Mouse (Mus musculus): ENCODE data around the gene Tpcn1. TPM values are rescaled to one million over a fixed set of nuclear protein-coding genes. Genes with fewer than 3 reads are reported as not detected.
A peak's percentile ranks its signal among the peaks of the same experiment; 100 is the strongest.
"Not testable (repeated sequence)": the region's sequence is repeated elsewhere in the genome, so short reads cannot be mapped to it uniquely, and the experiment has no call there.

Gene Tpcn1
- total RNA-seq, 1 experiment = 14.2 TPM

DNA sequence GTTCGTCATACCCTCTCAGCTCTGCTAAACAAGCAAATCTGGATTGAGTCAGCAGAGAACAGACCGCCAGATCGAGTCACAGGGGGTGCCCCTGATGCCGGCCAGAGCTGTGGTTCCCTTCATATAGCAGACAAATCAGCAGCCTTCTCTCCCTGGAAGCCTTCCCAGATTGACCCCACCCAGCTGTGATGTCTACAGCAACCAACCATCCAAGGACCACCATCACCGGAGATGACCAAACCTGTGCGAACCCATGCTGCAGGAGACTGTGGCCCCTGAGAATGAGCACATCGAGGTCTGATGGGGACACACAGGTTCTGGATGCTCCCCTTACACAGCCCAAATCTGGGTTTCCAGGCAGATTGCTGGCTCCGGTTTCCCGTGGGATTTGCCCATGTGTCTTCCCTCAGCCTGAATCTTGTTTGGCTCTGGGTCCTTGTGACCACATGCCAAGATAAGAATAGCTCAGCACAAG is 86.3 kb downstream of the Tpcn1 start:
- no peaks in the 10 kb centered on the region for H3K9me3 ChIP-seq (ENCODE audit: control insufficient read depth, insufficient read depth, low read depth, low read length)
- peak overlapping the region; percentile 93 for H3K9ac ChIP-seq (ENCODE audit: insufficient read depth, low read depth, low read length, poor library complexity, severe bottlenecking)
- no peak for DNase-seq (ENCODE audit: low read depth, low spot score)
- peaks cover 0 to 1% of the 10 kb centered on the region in 2 experiments; a peak in 2 of 4 replicates for H3K4me1 ChIP-seq (ENCODE audit: control insufficient read depth in 2 of 2, insufficient read depth in 2 of 2, low read length in 2 of 2, poor library complexity in 1 of 2)
- peak overlapping the region; percentile 72 to 85 for H3K4me3 ChIP-seq (ENCODE audit: insufficient read depth in 1 of 2, low read depth in 1 of 2, low read length in 2 of 2, poor library complexity in 1 of 2, severe bottlenecking in 1 of 2)
- in situ Hi-C loops (cut with MboI; ENCODE audit: low sequenced_read_pairs in 2 of 2, unreplicated experiment in 2 of 2) = no loop called here
- TF ChIP-seq HCFC1 (IDR thresholded peaks at IDR 0.05; ENCODE audit: borderline replicate concordance, insufficient read depth, low read length) (no peak), CHD2 (IDR thresholded peaks at IDR 0.05; ENCODE audit: low read depth, low read length) (no peak), MAFK (IDR thresholded peaks at IDR 0.05; ENCODE audit: insufficient read depth, low read depth, low read length) (no peak), ZNF384 (IDR thresholded peaks at IDR 0.05; ENCODE audit: low read depth, low read length) (no peak), ZC3H11A (IDR thresholded peaks at IDR 0.05; ENCODE audit: borderline replicate concordance, low read depth, low read length) (no peak)
- H3K27ac ChIP-seq (ENCODE audit: insufficient read depth, low read depth, low read length, poor library complexity, severe bottlenecking) = no peak overlapping the region
- H3K36me3 ChIP-seq (ENCODE audit: control insufficient read depth, insufficient read depth, low read length, poor library complexity, severe bottlenecking) = peaks cover 2% of the 10 kb centered on the region; the same call in 1 of the 2 replicates

DNA sequence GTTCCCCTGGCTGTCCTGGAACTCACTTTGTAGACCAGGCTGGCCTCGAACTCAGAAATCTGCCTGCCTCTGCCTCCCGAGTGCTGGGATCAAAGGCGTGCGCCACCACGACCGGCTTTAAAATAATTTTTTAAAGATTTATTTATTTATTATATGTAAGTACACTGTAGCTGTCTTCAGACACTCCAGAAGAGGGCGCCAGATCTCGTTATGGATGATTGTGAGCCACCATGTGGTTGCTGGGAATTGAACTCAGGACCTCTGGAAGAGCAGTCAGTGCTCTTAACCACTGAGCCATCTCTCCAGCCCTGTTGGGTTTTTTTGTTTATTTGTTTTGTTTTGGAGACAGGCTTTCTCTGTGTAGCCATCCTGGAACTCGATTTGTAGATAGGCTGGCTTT is 87.9 kb downstream of the Tpcn1 start:
- H3K27ac ChIP-seq (ENCODE audit: insufficient read depth, low read depth, low read length, poor library complexity, severe bottlenecking); H3K4me1 ChIP-seq (ENCODE audit: control insufficient read depth in 2 of 2, insufficient read depth in 2 of 2, low read length in 2 of 2, poor library complexity in 1 of 2); DNase-seq (ENCODE audit: low read depth, low spot score); H3K9ac ChIP-seq (ENCODE audit: insufficient read depth, low read depth, low read length, poor library complexity, severe bottlenecking); in situ Hi-C loops (cut with MboI; ENCODE audit: low sequenced_read_pairs in 2 of 2, unreplicated experiment in 2 of 2); H3K36me3 ChIP-seq (ENCODE audit: control insufficient read depth, insufficient read depth, low read length, poor library complexity, severe bottlenecking); H3K9me3 ChIP-seq (ENCODE audit: control insufficient read depth, insufficient read depth, low read depth, low read length); H3K4me3 ChIP-seq (ENCODE audit: insufficient read depth in 1 of 2, low read depth in 1 of 2, low read length in 2 of 2, poor library complexity in 1 of 2, severe bottlenecking in 1 of 2): not testable (repeated sequence)

DNA sequence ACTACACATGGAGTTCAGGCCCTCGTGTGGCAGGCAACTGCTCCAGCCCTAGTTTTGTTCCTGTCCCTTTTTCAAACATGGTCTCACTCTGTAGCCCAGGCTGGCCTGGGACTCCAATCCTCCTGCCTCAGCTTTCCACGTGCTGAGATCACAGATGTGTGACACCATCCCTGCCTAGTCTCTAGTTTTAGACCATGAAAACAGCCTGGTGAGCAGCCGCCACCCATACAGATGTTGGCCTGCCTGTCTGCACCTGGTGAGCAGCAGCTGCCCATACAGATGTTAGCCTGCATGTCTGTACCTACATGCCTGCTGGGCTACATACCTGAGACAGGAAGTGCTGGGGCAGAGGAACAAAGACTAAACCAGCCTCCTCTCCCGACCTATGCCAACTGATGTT is 89.3 kb downstream of the Tpcn1 start:
- H3K4me1 ChIP-seq (ENCODE audit: control insufficient read depth in 2 of 2, insufficient read depth in 2 of 2, low read length in 2 of 2, poor library complexity in 1 of 2) = peaks cover 0 to 4% of the 10 kb centered on the region in 2 experiments; a peak in 3 of 4 replicates
- in situ Hi-C loops (cut with MboI; ENCODE audit: low sequenced_read_pairs in 2 of 2, unreplicated experiment in 2 of 2) = no loop called here
- no peaks in the 10 kb centered on the region for H3K9me3 ChIP-seq (ENCODE audit: control insufficient read depth, insufficient read depth, low read depth, low read length)
- no peak overlapping the region for H3K4me3 ChIP-seq (ENCODE audit: insufficient read depth in 1 of 2, low read depth in 1 of 2, low read length in 2 of 2, poor library complexity in 1 of 2, severe bottlenecking in 1 of 2)
- DNase-seq (ENCODE audit: low read depth, low spot score) = no peak
- H3K36me3 ChIP-seq (ENCODE audit: control insufficient read depth, insufficient read depth, low read length, poor library complexity, severe bottlenecking) = peaks cover 2% of the 10 kb centered on the region; the same call in 1 of the 2 replicates
- TF ChIP-seq MAFK (IDR thresholded peaks at IDR 0.05; ENCODE audit: insufficient read depth, low read depth, low read length) (no peak), CHD2 (IDR thresholded peaks at IDR 0.05; ENCODE audit: low read depth, low read length) (no peak), ZC3H11A (IDR thresholded peaks at IDR 0.05; ENCODE audit: borderline replicate concordance, low read depth, low read length) (no peak), ZNF384 (IDR thresholded peaks at IDR 0.05; ENCODE audit: low read depth, low read length) (no peak), HCFC1 (IDR thresholded peaks at IDR 0.05; ENCODE audit: borderline replicate concordance, insufficient read depth, low read length) (no peak)
- H3K9ac ChIP-seq (ENCODE audit: insufficient read depth, low read depth, low read length, poor library complexity, severe bottlenecking) = no peak overlapping the region
- H3K27ac ChIP-seq (ENCODE audit: insufficient read depth, low read depth, low read length, poor library complexity, severe bottlenecking) = no peak overlapping the region

DNA sequence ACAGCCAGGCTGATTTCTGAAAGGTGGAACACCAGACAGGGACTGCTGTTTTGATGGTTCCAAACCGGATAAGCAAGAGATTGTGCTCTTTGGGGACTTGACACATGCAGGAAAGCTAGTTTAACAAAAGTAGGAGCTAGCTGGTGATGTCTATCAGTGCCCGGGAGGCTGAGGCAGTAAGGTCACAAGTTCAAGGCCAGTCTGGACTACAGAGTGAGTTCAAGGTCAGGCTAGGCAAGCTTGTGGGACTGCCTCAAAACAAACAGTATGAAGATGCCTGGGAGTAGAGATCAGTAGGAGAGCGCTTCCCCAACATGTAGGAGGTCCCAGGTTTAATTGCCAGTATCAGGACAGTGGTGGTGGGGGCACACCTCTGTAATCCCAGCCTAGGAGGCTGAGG is 91.4 kb downstream of the Tpcn1 start:
- H3K4me1 ChIP-seq (ENCODE audit: control insufficient read depth in 2 of 2, insufficient read depth in 2 of 2, low read length in 2 of 2, poor library complexity in 1 of 2) = peaks cover 0 to 13% of the 10 kb centered on the region in 2 experiments; a peak in 3 of 4 replicates
- no peak for TF ChIP-seq ZC3H11A (IDR thresholded peaks at IDR 0.05; ENCODE audit: borderline replicate concordance, low read depth, low read length)
- no peak for TF ChIP-seq CHD2 (IDR thresholded peaks at IDR 0.05; ENCODE audit: low read depth, low read length)
- TF ChIP-seq MAFK (IDR thresholded peaks at IDR 0.05; ENCODE audit: insufficient read depth, low read depth, low read length) = no peak
- TF ChIP-seq ZNF384 (IDR thresholded peaks at IDR 0.05; ENCODE audit: low read depth, low read length) = no peak
- TF ChIP-seq HCFC1 (IDR thresholded peaks at IDR 0.05; ENCODE audit: borderline replicate concordance, insufficient read depth, low read length) = no peak
- peaks cover 6% of the 10 kb centered on the region; the same call in 1 of the 2 replicates for H3K36me3 ChIP-seq (ENCODE audit: control insufficient read depth, insufficient read depth, low read length, poor library complexity, severe bottlenecking)
- H3K9ac ChIP-seq (ENCODE audit: insufficient read depth, low read depth, low read length, poor library complexity, severe bottlenecking) = no peak overlapping the region
- no peak overlapping the region for H3K4me3 ChIP-seq (ENCODE audit: insufficient read depth in 1 of 2, low read depth in 1 of 2, low read length in 2 of 2, poor library complexity in 1 of 2, severe bottlenecking in 1 of 2)
- no peak for DNase-seq (ENCODE audit: low read depth, low spot score)
- in situ Hi-C loops (cut with MboI; ENCODE audit: low sequenced_read_pairs in 2 of 2, unreplicated experiment in 2 of 2) = no loop called here
- no peaks in the 10 kb centered on the region for H3K9me3 ChIP-seq (ENCODE audit: control insufficient read depth, insufficient read depth, low read depth, low read length)
- H3K27ac ChIP-seq (ENCODE audit: insufficient read depth, low read depth, low read length, poor library complexity, severe bottlenecking) = no peak overlapping the region

GRCm38 (mm10) chr5:120495703-120496226 is 92.7 kb downstream of the Tpcn1 start:
- no peak overlapping the region for H3K4me3 ChIP-seq (ENCODE audit: insufficient read depth in 1 of 2, low read depth in 1 of 2, low read length in 2 of 2, poor library complexity in 1 of 2, severe bottlenecking in 1 of 2)
- H3K27ac ChIP-seq (ENCODE audit: insufficient read depth, low read depth, low read length, poor library complexity, severe bottlenecking) = no peak overlapping the region
- peaks cover 0 to 20% of the 10 kb centered on the region in 2 experiments; a peak in 3 of 4 replicates for H3K4me1 ChIP-seq (ENCODE audit: control insufficient read depth in 2 of 2, insufficient read depth in 2 of 2, low read length in 2 of 2, poor library complexity in 1 of 2)
- in situ Hi-C loops (cut with MboI; ENCODE audit: low sequenced_read_pairs in 2 of 2, unreplicated experiment in 2 of 2) = no loop called here
- TF ChIP-seq MAFK (IDR thresholded peaks at IDR 0.05; ENCODE audit: insufficient read depth, low read depth, low read length) (no peak), ZNF384 (IDR thresholded peaks at IDR 0.05; ENCODE audit: low read depth, low read length) (no peak), HCFC1 (IDR thresholded peaks at IDR 0.05; ENCODE audit: borderline replicate concordance, insufficient read depth, low read length) (no peak), CHD2 (IDR thresholded peaks at IDR 0.05; ENCODE audit: low read depth, low read length) (no peak), ZC3H11A (IDR thresholded peaks at IDR 0.05; ENCODE audit: borderline replicate concordance, low read depth, low read length) (no peak)
- H3K9me3 ChIP-seq (ENCODE audit: control insufficient read depth, insufficient read depth, low read depth, low read length) = no peaks in the 10 kb centered on the region
- H3K9ac ChIP-seq (ENCODE audit: insufficient read depth, low read depth, low read length, poor library complexity, severe bottlenecking) = no peak overlapping the region
- no peak for DNase-seq (ENCODE audit: low read depth, low spot score)
- H3K36me3 ChIP-seq (ENCODE audit: control insufficient read depth, insufficient read depth, low read length, poor library complexity, severe bottlenecking) = peaks cover 6% of the 10 kb centered on the region; the same call in 1 of the 2 replicates
